ENCODE assay signal across 8 mouse cellular contexts in the genomic region with DNA sequence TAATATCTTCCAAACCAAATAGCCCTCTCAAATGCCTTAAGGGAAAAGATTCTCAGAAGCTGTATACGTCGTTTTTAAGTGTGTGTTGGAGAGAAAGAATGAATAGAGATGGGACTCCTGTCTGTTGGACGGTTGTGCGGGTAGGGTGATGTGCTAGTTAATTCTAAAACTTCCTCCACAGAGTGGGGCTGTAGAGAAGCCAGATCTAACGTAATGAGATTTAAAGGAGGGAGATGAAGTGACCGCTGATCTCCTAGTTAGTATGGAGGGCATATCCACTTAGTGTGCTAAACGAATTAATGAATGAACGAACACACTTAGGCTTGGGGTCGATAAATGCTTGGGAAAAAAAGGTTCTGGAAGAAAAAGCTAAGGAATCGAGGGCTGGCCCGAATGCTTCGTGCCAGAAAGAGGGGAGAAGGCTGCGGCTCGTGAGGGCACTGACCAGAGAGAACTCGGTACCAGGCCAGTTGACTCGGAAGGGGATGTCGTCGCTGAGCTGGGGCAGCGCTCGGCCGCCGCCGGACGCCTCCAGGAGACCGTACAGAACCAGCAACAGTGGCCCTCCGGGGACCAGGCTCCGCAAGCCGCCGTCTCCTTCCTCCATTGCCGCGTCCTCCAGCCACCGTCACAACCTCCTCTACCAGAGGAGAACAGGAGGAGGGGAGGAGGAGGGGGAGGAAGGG. TPM values are rescaled to one million over a fixed set of nuclear protein-coding genes. Genes with fewer than 3 reads are reported as not detected.
DNase-seq lines count a peak whose midpoint lies in the region; ATAC-seq and TF ChIP-seq lines count a peak whose summit lies in the region.

No protein-coding gene starts in this region.

- H3K36me3 ChIP-seq in erythroblast, embryonic 14.5 days (ENCODE audit: control insufficient read depth) = peaks cover 47% of the 10 kb centered on the region
- H3K36me3 ChIP-seq in heart, embryonic 13.5 days = peaks cover 48% of the 10 kb centered on the region
- peaks cover 23% of the 10 kb centered on the region for H3K36me3 ChIP-seq in liver, embryonic 14.5 days (replicated peaks; ENCODE audit: control insufficient read depth, insufficient read depth, low read depth)
- H3K36me3 ChIP-seq in neural tube, embryonic 11.5 days (ENCODE audit: control insufficient read depth, insufficient read depth, low read length) = no peaks in the 10 kb centered on the region
- peaks cover 5% of the 10 kb centered on the region; the same call in 1 of the 2 replicates for H3K36me3 ChIP-seq in stomach, embryonic 16.5 days (ENCODE audit: control insufficient read depth, insufficient read depth, low read length)

- H3K27me3 ChIP-seq in erythroblast, embryonic 14.5 days (ENCODE audit: control insufficient read depth) = no peaks in the 10 kb centered on the region
- H3K27me3 ChIP-seq in heart, embryonic 13.5 days (replicated peaks) = no peaks in the 10 kb centered on the region
- no peaks in the 10 kb centered on the region for H3K27me3 ChIP-seq in liver, embryonic 14.5 days (ENCODE audit: control insufficient read depth, insufficient read depth, low read length)
- no peaks in the 10 kb centered on the region for H3K27me3 ChIP-seq in neural tube, embryonic 11.5 days (ENCODE audit: control insufficient read depth, insufficient read depth, low read length)
- H3K27me3 ChIP-seq in stomach, embryonic 16.5 days (ENCODE audit: control insufficient read depth, insufficient read depth, low read length) = no peaks in the 10 kb centered on the region

- H3K4me3 ChIP-seq in erythroblast, embryonic 14.5 days (replicated peaks) = peak overlapping the region; percentile 97
- H3K4me3 ChIP-seq in heart, embryonic 13.5 days = peak overlapping the region; percentile 70
- peak overlapping the region; percentile 85 to 87 for H3K4me3 ChIP-seq in liver, embryonic 14.5 days (ENCODE audit: insufficient read depth in 1 of 2, low read depth in 2 of 2, low read length in 2 of 2)
- peak overlapping the region; percentile 65 for H3K4me3 ChIP-seq in neural tube, embryonic 11.5 days (ENCODE audit: low read depth, low read length)
- peak overlapping the region; percentile 92 for H3K4me3 ChIP-seq in stomach, embryonic 16.5 days (replicated peaks; ENCODE audit: low read length)

- WGBS in heart, embryonic 13.5 days = 1% methylated on average over 32 of the region's 32 CpGs
- 1% methylated on average over 29 of the region's 32 CpGs for WGBS in liver, embryonic 14.5 days (ENCODE audit: insufficient replicate concordance)
- 1% methylated on average over 27 of the region's 32 CpGs for WGBS in neural tube, embryonic 11.5 days
- WGBS in stomach, embryonic 16.5 days = under 1% methylated on average over 29 of the region's 32 CpGs

- peak overlapping the region; percentile 81 for H3K4me2 ChIP-seq in heart, embryonic 13.5 days
- peak overlapping the region; percentile 76 for H3K4me2 ChIP-seq in liver, embryonic 14.5 days (ENCODE audit: low read depth)
- peak overlapping the region; percentile 46 for H3K4me2 ChIP-seq in neural tube, embryonic 11.5 days (ENCODE audit: low read depth)
- H3K4me2 ChIP-seq in stomach, embryonic 16.5 days (ENCODE audit: low read depth, low read length) = peak overlapping the region; percentile 74

- no peak for TF ChIP-seq EP300 in liver, embryonic 14.5 days (IDR thresholded peaks at IDR 0.05; ENCODE audit: low read depth)

- H3K4me1 ChIP-seq in erythroblast, embryonic 14.5 days (ENCODE audit: control insufficient read depth) = peaks cover 24% of the 10 kb centered on the region
- peaks cover 14% of the 10 kb centered on the region for H3K4me1 ChIP-seq in heart, embryonic 13.5 days
- peaks cover 2 to 9% of the 10 kb centered on the region in 2 experiments; a peak in 3 of 4 replicates for H3K4me1 ChIP-seq in liver, embryonic 14.5 days (replicated peaks; ENCODE audit: control insufficient read depth in 2 of 2, insufficient read depth in 2 of 2, low read length in 1 of 2)
- H3K4me1 ChIP-seq in neural tube, embryonic 11.5 days (ENCODE audit: control insufficient read depth, insufficient read depth, low read length) = no peaks in the 10 kb centered on the region
- peaks cover 7% of the 10 kb centered on the region for H3K4me1 ChIP-seq in stomach, embryonic 16.5 days (ENCODE audit: control insufficient read depth, insufficient read depth, low read length)

- no peak for TF ChIP-seq CTCF in liver, embryonic 14.5 days (IDR thresholded peaks at IDR 0.05; ENCODE audit: low read depth)

- H3K9me3 ChIP-seq in erythroblast, embryonic 14.5 days (ENCODE audit: control insufficient read depth, low read length) = no peaks in the 10 kb centered on the region
- peaks cover 6% of the 10 kb centered on the region for H3K9me3 ChIP-seq in heart, embryonic 13.5 days
- H3K9me3 ChIP-seq in liver, embryonic 14.5 days (ENCODE audit: control insufficient read depth, low read length) = no peaks in the 10 kb centered on the region
- peaks cover 3% of the 10 kb centered on the region; the same call in 1 of the 2 replicates for H3K9me3 ChIP-seq in neural tube, embryonic 11.5 days (ENCODE audit: control insufficient read depth, low read length)
- no peaks in the 10 kb centered on the region for H3K9me3 ChIP-seq in stomach, embryonic 16.5 days (replicated peaks; ENCODE audit: control insufficient read depth, low read length)

- peak overlapping the region; percentile 95 for H3K9ac ChIP-seq in heart, embryonic 13.5 days
- H3K9ac ChIP-seq in liver, embryonic 14.5 days (replicated peaks) = peak overlapping the region; percentile 93
- peak overlapping the region; percentile 75 for H3K9ac ChIP-seq in neural tube, embryonic 11.5 days (ENCODE audit: low read length)
- peak overlapping the region; percentile 93 for H3K9ac ChIP-seq in stomach, embryonic 16.5 days (ENCODE audit: low read length)

- peak overlapping the region; percentile 89 for H3K27ac ChIP-seq in heart, embryonic 13.5 days (replicated peaks)
- peak overlapping the region; percentile 75 for H3K27ac ChIP-seq in liver, embryonic 14.5 days
- H3K27ac ChIP-seq in neural tube, embryonic 11.5 days (ENCODE audit: low read depth, low read length) = 0 out of 2 replicates have a peak overlapping the region, but pooled peaks have one; percentile 36
- peak overlapping the region; percentile 87 for H3K27ac ChIP-seq in stomach, embryonic 16.5 days (ENCODE audit: low read length)

- peak; percentile 35 for ATAC-seq in CD4-positive, CD25-positive, alpha-beta regulatory T cell, adult 4 months
- ATAC-seq in heart, embryonic 13.5 days (ENCODE audit: extremely low read depth, insufficient number of reproducible peaks, low FRiP score, low TSS enrichment) = peak; percentile 74
- peak; percentile 80 for ATAC-seq in liver, embryonic 14.5 days (ENCODE audit: insufficient read depth)
- peak; percentile 89 for ATAC-seq in neural tube, embryonic 11.5 days (ENCODE audit: insufficient read depth, low FRiP score, low TSS enrichment)
- ATAC-seq in stomach, embryonic 16.5 days (ENCODE audit: insufficient read depth, low FRiP score) = peak; percentile 85

- DNase-seq in brain, embryonic 18.5 days (ENCODE audit: low read depth, low spot score) = peak; percentile 3
- DNase-seq in kidney, postnatal 10 days = peak; percentile 64
- peak in 1 of 3 experiments; percentile 39 for DNase-seq in liver, embryonic 14.5 days (ENCODE audit: low read depth in 3 of 3, low spot score in 3 of 3)
- DNase-seq in neural tube, embryonic 11.5 days (ENCODE audit: low spot score) = peak; percentile 46

RNA-seq across cellular contexts. Expression of gene Erlec1, which starts 0.5 kb away (rescaled TPM):
- 10 to 100 TPM in 1 of 2 experiments, 1 to 10 TPM in 1; 7.3 to 12.5 TPM for polyA plus RNA-seq in CD4-positive, CD25-positive, alpha-beta regulatory T cell, adult 4 months (2017; shearing (Covaris generic))
- polyA plus RNA-seq in erythroblast, embryonic 14.5 days (2012) = 4.9 and 6.0 TPM in 2 replicates
- polyA plus RNA-seq in heart, embryonic 13.5 days (2015; fragmentation: Nextera tagmentation; extraction: Ambion mirVana) = 10.6 and 10.7 TPM in 2 replicates
- polyA plus RNA-seq in liver, embryonic 14.5 days (2012; rRNA removed) = 5.7 and 9.2 TPM in 2 replicates
- polyA plus RNA-seq in liver, embryonic 14.5 days (2014; fragmentation: Nextera tagmentation; extraction: Ambion mirVana) = 6.2 and 6.7 TPM in 2 replicates
- polyA plus RNA-seq in neural tube, embryonic 11.5 days (2014; fragmentation: Nextera tagmentation; extraction: Ambion mirVana) = 10.4 and 10.7 TPM in 2 replicates
- 11.4 and 14.2 TPM in 2 replicates for polyA plus RNA-seq in stomach, embryonic 16.5 days (2015; fragmentation: Nextera tagmentation; extraction: Ambion mirVana)

RNA-seq across cellular contexts. Expression of gene Chac2, which starts 32.5 kb away (rescaled TPM):
- polyA plus RNA-seq in CD4-positive, CD25-positive, alpha-beta regulatory T cell, adult 4 months (2017; shearing (Covaris generic)) = 10 to 100 TPM in 1 of 2 experiments, 1 to 10 TPM in 1; 8.8 to 10.1 TPM
- polyA plus RNA-seq in erythroblast, embryonic 14.5 days (2012) = 9.1 and 13.0 TPM in 2 replicates
- 14.8 and 15.7 TPM in 2 replicates for polyA plus RNA-seq in heart, embryonic 13.5 days (2015; fragmentation: Nextera tagmentation; extraction: Ambion mirVana)
- polyA plus RNA-seq in liver, embryonic 14.5 days (2012; rRNA removed) = 14.0 and 25.3 TPM in 2 replicates
- polyA plus RNA-seq in liver, embryonic 14.5 days (2014; fragmentation: Nextera tagmentation; extraction: Ambion mirVana) = 84.8 and 86.8 TPM in 2 replicates
- 13.4 and 15.3 TPM in 2 replicates for polyA plus RNA-seq in neural tube, embryonic 11.5 days (2014; fragmentation: Nextera tagmentation; extraction: Ambion mirVana)
- polyA plus RNA-seq in stomach, embryonic 16.5 days (2015; fragmentation: Nextera tagmentation; extraction: Ambion mirVana) = 29.3 and 37.8 TPM in 2 replicates

Comparison
In these comparisons a context has a peak if more than half of its experiments do, and no peak if none do; other contexts are left out.
1. ATAC-seq: peak in every context shown above with its lines; median percentile 89 in neural tube, embryonic 11.5 days; 85 in stomach, embryonic 16.5 days; 80 in liver, embryonic 14.5 days; 74 in heart, embryonic 13.5 days; 35 in CD4-positive, CD25-positive, alpha-beta regulatory T cell, adult 4 months.
2. H3K27ac ChIP-seq: peak in every context shown above with its lines; median percentile 89 in heart, embryonic 13.5 days; 87 in stomach, embryonic 16.5 days; 75 in liver, embryonic 14.5 days; 36 in neural tube, embryonic 11.5 days.